Mouse (Mus musculus) embryonic facial prominence, embryonic 11.5 days (tissue): Measurements from ENCODE around the gene Spc24. TPM values are rescaled to one million over a fixed set of nuclear protein-coding genes. Genes with fewer than 3 reads are reported as not detected.
"Not testable (repeated sequence)": the region's sequence is repeated elsewhere in the genome, so short reads cannot be mapped to it uniquely, and the experiment has no call there.

ENCODE experiments used
- ATAC-seq: fragments of 200-750 bp; cut with Nextera tagmentation; replicated peaks from 2 replicates; pipeline ENCODE4 v1.8.0; 2017; ENCODE audit warnings: low read depth; ENCODE audit not compliant: insufficient number of reproducible peaks, low FRiP score, low TSS enrichment
- DNase-seq: peaks from one replicate; pipeline ENCODE4 v3.0.0-alpha.2; 2015; ENCODE audit warnings: low spot score
- H3K27ac ChIP-seq: fragments of 300-500 bp; sonication (generic); replicated peaks from 2 replicates; pipeline ENCODE4 v1.5.1; 2014; ENCODE audit warnings: mild to moderate bottlenecking, low read depth, low read length, control low read depth
- H3K27me3 ChIP-seq: fragments of 300-500 bp; sonication (generic); 2 replicates; pipeline ENCODE4 v1.6.1; 2014; ENCODE audit warnings: mild to moderate bottlenecking, low read length, moderate library complexity, mixed read lengths; ENCODE audit not compliant: control insufficient read depth, insufficient read depth
- H3K36me3 ChIP-seq: fragments of 300-500 bp; sonication (generic); replicated peaks from 2 replicates; pipeline ENCODE4 v1.6.1; 2014; ENCODE audit warnings: low read depth, mild to moderate bottlenecking, low read length, moderate library complexity, mixed read lengths; ENCODE audit not compliant: control insufficient read depth, insufficient read depth
- H3K4me1 ChIP-seq: fragments of 300-500 bp; sonication (generic); 2 replicates; pipeline ENCODE4 v1.6.1; 2014; ENCODE audit warnings: low read length, mixed read lengths; ENCODE audit not compliant: control insufficient read depth, insufficient read depth
- H3K4me2 ChIP-seq: fragments of 300-500 bp; sonication (generic); 2 replicates; pipeline ENCODE4 v1.6.1; 2014; ENCODE audit warnings: low read depth, mild to moderate bottlenecking, control low read depth, low read length, moderate library complexity
- H3K4me3 ChIP-seq: fragments of 300-500 bp; sonication (generic); 2 replicates; pipeline ENCODE4 v1.5.1; 2014; ENCODE audit warnings: low read depth, low read length, control low read depth
- H3K9ac ChIP-seq: fragments of 300-500 bp; sonication (generic); replicated peaks from 2 replicates; pipeline ENCODE4 v1.6.1; 2014; ENCODE audit warnings: mild to moderate bottlenecking, control low read depth, low read length
- H3K9me3 ChIP-seq: fragments of 300-500 bp; sonication (generic); replicated peaks from 2 replicates; pipeline ENCODE4 v1.6.1; 2016; ENCODE audit warnings: mild to moderate bottlenecking, low read length, inconsistent platforms, mixed read lengths; ENCODE audit not compliant: control insufficient read depth
- WGBS: fragments of 180-500 bp; shearing (Covaris S2); extraction: QIAGEN DNeasy Blood & Tissue Kit; methylation state at CpG from one replicate; pipeline ENCODE4 v1.1.7; 2014; 5-methylcytosine and 5-hydroxymethylcytosine counted together
- polyA plus RNA-seq: library from polyadenylated mRNA; unstranded; fragments of >200 nt; fragmentation: Nextera tagmentation; extraction: Ambion mirVana; gene quantifications from 2 replicates; pipeline ENCODE4 v1.2.1, GENCODE M21; 2014

Gene Spc24
- polyA plus RNA-seq, 1 experiment from 2014 or later, result 132 TPM

DNA sequence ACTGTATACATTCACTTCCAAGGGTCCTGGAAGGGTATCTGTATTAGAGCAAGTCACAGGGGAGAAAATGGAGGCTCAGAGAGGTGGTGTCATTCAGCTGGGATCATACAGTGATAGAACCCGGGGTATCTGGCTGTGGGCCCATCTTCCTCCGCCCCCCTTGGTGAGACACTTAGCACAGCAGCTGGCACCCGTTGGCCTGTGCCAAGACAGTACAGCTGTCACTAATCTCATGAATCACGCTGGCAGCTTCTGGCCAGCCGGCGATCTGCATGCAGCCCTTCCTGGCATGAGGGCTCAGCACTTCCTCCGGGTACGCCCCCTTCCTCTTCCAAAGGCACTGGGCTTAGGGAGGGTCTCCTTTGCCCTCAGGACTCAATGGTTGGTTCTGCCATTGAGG, 32.5 kb upstream of the Spc24 start:
- Histone ChIP-seq H3K36me3 (peaks cover 12% of the 10 kb centered on the region), H3K4me1 (peaks cover 12% of the 10 kb centered on the region), H3K27ac (no peak overlapping the region), H3K4me2 (no peak overlapping the region), H3K9ac (no peak overlapping the region), H3K4me3 (no peak overlapping the region), H3K9me3 (no peaks in the 10 kb centered on the region), H3K27me3 (no peaks in the 10 kb centered on the region)
- DNase-seq (no peak), ATAC-seq (no peak)
- WGBS, result 88% methylated on average over 8 of the region's 8 CpGs

DNA sequence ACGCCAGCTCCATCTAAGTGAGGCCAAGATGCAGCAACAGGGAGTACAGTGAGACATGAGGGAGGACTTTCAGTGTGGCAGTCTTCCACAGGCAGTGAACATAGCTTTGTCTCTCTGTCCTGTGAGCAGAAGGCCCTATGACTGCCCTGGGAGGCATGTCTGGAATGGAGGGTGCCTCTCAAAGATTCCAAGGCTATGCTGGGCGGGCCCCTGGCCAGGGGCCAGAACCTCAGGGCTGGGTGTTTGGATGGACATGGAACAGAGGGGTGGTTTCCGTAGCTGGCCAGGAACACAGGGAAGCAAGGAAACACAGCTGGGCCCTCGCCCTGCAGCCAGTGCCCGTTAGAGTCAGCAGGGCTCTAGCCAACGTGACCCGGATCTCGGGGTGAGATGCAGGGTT, 31.8 kb upstream of the Spc24 start:
- no peak overlapping the region for H3K4me3 ChIP-seq
- H3K27ac ChIP-seq, result no peak overlapping the region
- WGBS, result 90% methylated on average over 8 of the region's 8 CpGs
- H3K27me3 ChIP-seq, result no peaks in the 10 kb centered on the region
- DNase-seq, result no peak
- no peak overlapping the region for H3K9ac ChIP-seq
- no peak for ATAC-seq
- H3K9me3 ChIP-seq, result no peaks in the 10 kb centered on the region
- peaks cover 12% of the 10 kb centered on the region for H3K36me3 ChIP-seq
- peaks cover 10% of the 10 kb centered on the region for H3K4me1 ChIP-seq
- H3K4me2 ChIP-seq, result no peak overlapping the region

DNA sequence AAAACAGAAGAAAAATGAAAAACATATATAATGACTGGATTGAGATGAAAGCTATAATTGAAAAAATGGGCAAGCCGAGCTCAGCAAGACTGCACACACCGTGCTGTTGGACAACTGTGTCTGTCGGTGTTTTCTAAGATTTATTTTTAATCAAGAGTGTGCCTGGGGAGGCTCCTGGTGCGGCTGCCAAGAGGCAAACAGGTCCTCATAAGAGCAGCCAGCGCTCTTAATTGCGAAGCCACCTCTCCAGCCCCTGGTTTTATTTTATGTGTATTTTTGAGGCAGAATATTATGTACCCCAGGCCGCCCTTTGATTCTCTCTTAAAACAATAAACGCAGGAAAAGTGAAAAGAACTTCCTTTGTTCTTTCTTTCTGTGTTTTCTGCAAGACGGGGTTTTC, 28.1 kb upstream of the Spc24 start:
- Histone ChIP-seq H3K27ac (no peak overlapping the region), H3K4me2 (no peak overlapping the region), H3K4me3 (no peak overlapping the region), H3K9ac (no peak overlapping the region), H3K27me3 (no peaks in the 10 kb centered on the region), H3K4me1 (no peaks in the 10 kb centered on the region), H3K36me3 (peaks cover 4% of the 10 kb centered on the region), H3K9me3 (no peaks in the 10 kb centered on the region)
- ATAC-seq, result no peak
- WGBS, result 87% methylated on average over 9 of the region's 9 CpGs
- no peak for DNase-seq

DNA sequence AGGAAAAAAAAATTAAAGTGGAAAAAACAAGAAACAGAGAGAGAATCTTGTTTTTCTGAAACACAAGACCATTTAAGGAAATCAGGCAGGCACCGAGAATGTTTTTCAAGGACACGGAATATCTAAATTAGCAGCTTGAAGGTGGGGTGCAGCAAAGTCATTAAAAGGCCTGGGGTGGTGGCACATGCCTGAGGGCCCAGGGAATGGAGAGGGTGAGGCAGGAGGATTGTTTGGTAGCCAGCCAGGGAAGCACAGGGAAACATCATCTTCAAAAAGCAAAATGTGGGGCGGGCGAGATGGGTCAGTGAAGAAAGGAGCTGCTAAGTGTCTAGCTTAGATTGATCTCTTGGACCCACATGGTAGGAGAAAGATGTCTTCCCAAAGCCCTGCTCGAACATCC, 27.6 kb upstream of the Spc24 start:
- no peak for ATAC-seq
- H3K4me1 ChIP-seq, result no peaks in the 10 kb centered on the region
- H3K27ac ChIP-seq, result no peak overlapping the region
- WGBS, result 73% methylated on average over 5 of the region's 5 CpGs
- no peaks in the 10 kb centered on the region for H3K9me3 ChIP-seq
- no peak for DNase-seq
- no peak overlapping the region for H3K4me3 ChIP-seq
- no peaks in the 10 kb centered on the region for H3K27me3 ChIP-seq
- no peak overlapping the region for H3K4me2 ChIP-seq
- H3K36me3 ChIP-seq, result peaks cover 2% of the 10 kb centered on the region
- no peak overlapping the region; the same call in 1 of the 2 replicates for H3K9ac ChIP-seq

DNA sequence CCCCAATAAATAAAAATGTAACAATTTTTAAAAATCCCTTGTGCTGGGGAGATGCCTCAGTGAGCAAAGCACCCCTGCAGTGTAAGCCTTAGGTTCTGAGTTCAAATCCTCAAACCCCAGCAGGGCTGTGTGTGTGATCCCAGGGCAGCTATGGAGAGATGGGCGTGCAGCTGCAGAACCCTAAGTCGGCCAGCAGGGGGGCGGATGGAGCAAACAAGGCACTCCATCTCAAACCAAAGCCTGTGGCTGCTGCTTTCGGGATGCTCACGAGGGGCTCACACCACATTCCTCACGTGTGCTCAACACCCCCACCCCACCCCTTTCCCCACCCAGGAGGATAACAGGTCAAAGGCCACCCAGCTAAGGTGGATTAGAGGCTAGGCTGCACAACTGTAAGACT, 26.8 kb upstream of the Spc24 start:
- Histone ChIP-seq H3K9ac (no peak overlapping the region), H3K4me2 (no peak overlapping the region), H3K4me3 (no peak overlapping the region), H3K36me3 (no peaks in the 10 kb centered on the region; the same call in none of the 2 replicates), H3K4me1 (no peaks in the 10 kb centered on the region), H3K27ac (no peak overlapping the region; the same call in 1 of the 2 replicates), H3K9me3 (no peaks in the 10 kb centered on the region), H3K27me3 (no peaks in the 10 kb centered on the region)
- ATAC-seq (no peak; the same call in 1 of the 2 replicates), DNase-seq (peak; percentile 78)
- WGBS, result 4% methylated on average over 6 of the region's 6 CpGs

DNA sequence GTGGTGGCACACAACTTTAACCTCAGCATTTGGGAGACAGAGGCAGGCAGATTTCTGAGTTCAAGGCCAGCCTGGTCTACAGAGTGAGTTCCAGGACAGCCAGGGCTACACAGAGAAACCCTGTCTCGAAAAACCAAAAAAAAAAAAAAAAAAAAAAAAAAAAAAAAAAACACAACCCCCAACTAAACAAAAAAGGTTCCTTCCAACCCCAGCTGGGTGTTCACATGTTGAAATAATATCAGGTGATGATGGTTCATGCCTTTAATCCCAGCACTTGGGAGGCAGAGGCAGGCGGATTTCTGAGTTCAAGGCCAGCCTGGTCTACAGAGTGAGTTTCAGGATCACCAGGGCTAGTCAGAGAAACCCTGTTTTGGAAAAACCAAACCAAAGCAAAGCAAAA, 26.2 kb upstream of the Spc24 start:
- not testable (repeated sequence) for H3K4me2 ChIP-seq, ATAC-seq, H3K27me3 ChIP-seq, H3K36me3 ChIP-seq, H3K9ac ChIP-seq, H3K27ac ChIP-seq, DNase-seq, H3K4me1 ChIP-seq, H3K9me3 ChIP-seq, H3K4me3 ChIP-seq
- 88% methylated on average over 1 of the region's 2 CpGs for WGBS

DNA sequence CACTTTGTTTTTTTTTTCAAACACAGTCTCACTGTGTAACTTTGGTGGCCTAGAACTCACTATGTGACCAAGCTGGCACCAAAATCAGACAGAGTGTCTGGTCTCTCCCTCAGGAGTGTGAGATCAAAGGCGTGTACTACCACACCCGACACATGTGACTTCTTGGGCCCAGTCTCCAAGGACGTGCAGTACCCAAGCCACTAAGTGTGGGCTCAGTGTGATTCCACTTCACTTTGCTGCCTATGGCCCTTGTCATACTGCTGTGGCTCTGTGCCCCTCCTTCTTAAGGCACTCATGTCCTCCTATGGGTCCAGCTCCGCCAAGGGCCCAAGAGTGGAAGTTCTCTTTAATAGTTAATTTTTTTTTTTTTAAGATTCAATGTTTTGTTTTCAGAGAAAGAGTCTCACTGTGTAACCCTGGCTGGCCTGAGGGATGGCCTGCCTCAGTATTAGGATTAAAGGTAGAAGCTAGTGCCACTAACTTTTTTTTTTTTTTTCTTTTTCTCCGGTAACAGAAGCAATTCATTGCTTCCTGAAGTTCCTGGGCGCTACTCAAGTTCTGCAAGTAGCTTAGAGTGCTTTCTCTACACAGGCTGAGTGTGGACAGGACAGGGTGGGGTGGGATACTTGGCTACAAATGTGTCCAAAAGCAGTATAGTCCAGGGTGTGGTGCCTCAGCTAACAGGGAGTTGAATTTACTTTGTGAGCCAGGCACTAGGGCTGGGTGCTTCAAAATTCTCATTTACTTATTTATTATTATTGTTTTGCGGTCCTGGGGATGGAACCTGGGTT, 24.6 kb upstream of the Spc24 start:
- Histone ChIP-seq H3K27me3 (no peaks in the 10 kb centered on the region), H3K36me3 (peaks cover 2% of the 10 kb centered on the region), H3K27ac (no peak overlapping the region), H3K4me3 (no peak overlapping the region), H3K4me2 (no peak overlapping the region), H3K4me1 (no peaks in the 10 kb centered on the region), H3K9ac (no peak overlapping the region), H3K9me3 (no peaks in the 10 kb centered on the region)
- DNase-seq (no peak), ATAC-seq (no peak)
- WGBS, result 88% methylated on average over 7 of the region's 7 CpGs

DNA sequence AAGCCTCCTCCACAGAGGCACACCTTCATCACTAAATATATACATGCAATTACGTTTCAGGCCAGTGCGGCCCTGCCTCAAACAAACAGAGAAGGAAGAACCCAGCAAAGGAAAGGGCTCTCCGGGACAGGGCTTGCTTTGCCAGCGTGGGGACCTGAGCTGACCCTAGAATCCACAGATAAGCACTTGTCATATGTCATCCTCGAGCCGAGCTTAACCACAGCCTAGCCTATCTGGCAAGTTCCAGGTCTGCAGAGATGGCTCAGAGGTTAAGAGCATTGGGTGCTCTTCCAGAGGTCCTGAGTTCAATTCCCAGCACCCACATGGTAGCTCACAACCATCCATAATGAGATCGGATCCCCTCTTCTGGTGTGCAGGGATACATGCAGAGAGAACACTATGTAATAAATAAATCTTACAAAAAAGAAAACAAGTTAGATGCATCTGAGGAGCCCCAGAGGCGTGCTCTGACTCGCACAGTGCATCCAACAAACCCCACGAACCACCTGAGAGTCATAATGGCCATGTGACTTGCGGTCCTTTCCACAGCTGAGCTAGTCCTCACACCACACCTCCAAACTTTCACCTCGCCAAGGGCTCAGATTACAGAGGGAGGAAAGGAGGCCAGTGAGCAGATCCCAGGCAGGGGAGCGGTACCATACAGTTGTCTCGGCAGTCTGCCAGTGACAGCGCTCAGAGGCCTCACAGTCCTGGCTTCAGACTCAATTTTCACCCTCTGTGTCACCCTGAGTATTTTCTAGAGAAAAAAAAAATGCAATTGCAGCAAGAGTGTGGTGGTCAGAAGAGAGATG, 21.8 kb upstream of the Spc24 start:
- no peaks in the 10 kb centered on the region for H3K9me3 ChIP-seq
- H3K36me3 ChIP-seq, result peaks cover 14% of the 10 kb centered on the region
- H3K9ac ChIP-seq, result no peak overlapping the region
- no peak overlapping the region for H3K4me3 ChIP-seq
- ATAC-seq (no peak; the same call in 1 of the 2 replicates), DNase-seq (no peak)
- no peaks in the 10 kb centered on the region for H3K27me3 ChIP-seq
- H3K4me1 ChIP-seq, result no peaks in the 10 kb centered on the region
- WGBS, result 82% methylated on average over 15 of the region's 15 CpGs
- no peak overlapping the region for H3K27ac ChIP-seq
- H3K4me2 ChIP-seq, result no peak overlapping the region
